Mouse (Mus musculus): Measurements from ENCODE around the gene Cox16.

Cox16 gene

DNA sequence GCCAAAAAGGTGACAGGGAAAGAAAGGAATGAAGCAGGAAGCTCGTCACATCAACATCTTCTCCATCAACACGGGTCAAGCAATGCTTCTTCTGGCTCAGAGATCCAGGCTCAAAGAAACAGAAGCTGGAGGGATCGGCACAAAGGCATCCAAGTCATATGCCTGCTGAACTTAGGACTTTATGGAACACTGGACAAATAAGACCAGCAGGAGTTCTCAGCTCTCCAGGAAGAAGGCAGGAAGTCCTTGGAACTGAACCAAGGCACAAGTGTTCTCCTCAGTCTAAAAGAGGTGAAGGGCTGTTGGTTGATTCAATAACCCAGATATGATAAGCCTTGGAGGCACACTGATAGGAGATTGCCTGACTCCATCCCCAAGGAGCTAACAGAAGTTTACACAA lies 159.9 kb downstream of the Cox16 start:
- DNase-seq (ENCODE audit: low read depth, low spot score): no peak

DNA sequence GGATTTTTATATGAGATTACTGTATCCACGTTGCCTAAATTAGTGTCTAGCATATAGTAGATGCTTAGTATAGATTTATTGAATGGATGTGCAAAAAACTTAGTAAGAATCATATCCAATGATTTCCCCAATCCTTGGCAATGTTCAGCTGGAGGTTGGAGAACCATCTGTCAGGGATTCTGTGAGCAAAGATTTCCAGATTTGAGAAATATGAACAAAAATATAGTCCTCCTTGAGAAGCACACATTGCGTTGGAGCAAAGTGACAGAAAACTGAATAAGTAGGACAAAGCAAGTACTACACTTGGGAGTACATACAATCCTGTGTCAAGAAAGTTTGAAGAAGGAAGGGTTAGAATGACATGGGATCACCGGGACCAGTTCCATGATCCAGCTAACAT lies 160.8 kb downstream of the Cox16 start:
- DNase-seq (ENCODE audit: low read depth, low spot score): no peak

- no peak for DNase-seq (ENCODE audit: low read depth, low spot score)
Measured at GRCm38 (mm10) chr12:81321021-81321420, 163.9 kb downstream of the Cox16 start.

DNA sequence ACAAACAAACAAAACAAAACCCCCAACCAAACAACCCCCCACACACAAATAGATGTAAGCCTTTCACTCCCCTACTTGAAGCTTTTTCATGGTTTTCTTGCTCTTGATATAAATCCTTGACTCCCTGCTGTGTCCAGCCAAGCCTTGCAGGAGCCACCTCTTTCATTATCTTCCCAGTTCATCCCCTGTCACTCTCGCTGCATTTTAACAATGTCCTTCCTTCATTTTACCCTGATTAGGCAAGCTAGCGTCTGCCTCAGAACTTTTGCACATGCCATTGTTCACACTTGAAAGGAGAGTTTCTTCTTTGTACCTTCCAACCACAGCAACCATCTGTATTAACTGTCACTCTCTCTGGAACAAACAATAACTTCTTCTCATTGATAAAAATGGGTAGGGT lies 167.1 kb downstream of the Cox16 start:
- no peak for DNase-seq (ENCODE audit: low read depth, low spot score)

DNA sequence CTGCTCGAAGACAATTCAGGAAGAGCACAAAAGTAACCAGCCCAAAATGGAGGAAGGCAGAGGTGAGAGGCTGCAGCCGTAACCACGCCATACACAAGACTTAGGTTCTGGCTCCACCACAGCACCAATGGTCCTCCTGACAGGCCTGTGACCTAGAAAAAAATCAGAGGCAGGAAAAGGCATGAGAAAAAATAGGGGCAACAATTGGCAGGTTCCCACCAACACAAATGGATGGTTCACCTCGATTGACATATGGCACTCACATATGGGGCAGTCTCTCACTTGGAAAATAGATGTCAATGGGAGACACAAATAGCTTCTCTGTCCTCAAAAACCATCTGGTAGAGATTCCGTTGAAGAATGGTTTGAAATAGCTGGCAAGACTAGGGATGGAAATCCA lies 169.0 kb downstream of the Cox16 start:
- no peak for DNase-seq (ENCODE audit: low read depth, low spot score)

Measured in ES-CJ7 (cell line).